In the genomic region with DNA sequence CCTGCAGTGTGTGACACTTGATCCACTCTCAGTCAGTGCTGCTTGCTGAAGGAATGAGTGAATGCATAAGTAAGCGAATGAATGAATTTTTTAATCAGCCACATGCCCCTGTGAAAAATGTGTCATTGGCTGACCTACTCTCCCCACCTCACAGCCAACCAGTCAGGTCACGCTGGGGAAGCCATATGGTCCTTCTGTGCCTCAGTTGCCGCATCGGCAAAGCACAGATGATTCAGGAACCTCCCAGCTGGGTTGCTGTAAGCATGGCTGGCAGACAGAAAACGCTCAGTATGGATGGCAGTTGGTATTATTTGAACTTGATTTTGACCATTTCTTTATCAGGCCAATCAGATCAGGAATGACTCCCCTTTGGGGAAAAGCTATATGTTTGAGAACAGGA, we compare ENCODE assay signal across 20 mouse cellular contexts.
DNase-seq lines count a peak whose midpoint lies in the region; TF ChIP-seq lines count a peak whose summit lies in the region.
"Had no signal": no experiment of that assay in that cellular context is flagged by ENCODE, and none has a peak within 500 bp of the region (broad histone marks: within the 10 kb centered on the region; RNA-seq: fewer than 3 reads in every experiment).

No protein-coding gene starts in this region.

- 89% methylated on average over 5 of the region's 5 CpGs for WGBS in thymus, adult 2 months

- H3K4me3 ChIP-seq in thymus, adult 2 months (ENCODE audit: control insufficient read depth, insufficient read depth, low read length), result no peak overlapping the region
- H3K4me3 ChIP-seq: forebrain, embryonic 10.5 days; forebrain, embryonic 13.5 days; heart, adult 2 months; heart, embryonic 10.5 days; heart, embryonic 13.5 days had no signal

- H3K4me1 ChIP-seq in thymus, adult 2 months (replicated peaks; ENCODE audit: control insufficient read depth, insufficient read depth, low read length), result no peaks in the 10 kb centered on the region
- H3K4me1 ChIP-seq: forebrain, embryonic 10.5 days; forebrain, embryonic 13.5 days; heart, embryonic 10.5 days; heart, embryonic 13.5 days had no signal

- intact Hi-C loops in left cerebral cortex, postnatal 4 days (cut with DNase I), result no loop called here

- DNase-seq in cerebellum, adult 11-12 months, result peak; percentile 16
- no peak for DNase-seq in cerebellum, adult 11 months
- peak; percentile 23 for DNase-seq in cerebellum, adult 9-11 months
- no peak for DNase-seq in cerebellum, adult 8-10 months
- DNase-seq in left cerebral cortex, postnatal 4 days, result peak; percentile 60
- DNase-seq in left cerebral cortex, adult 9 months (ENCODE audit: low spot score in 2 of 2), result no peak
- no peak for DNase-seq in spleen, adult 12 weeks (ENCODE audit: low spot score)
- no peak for DNase-seq in thymus, adult 2 months
- DNase-seq: adrenal gland, adult 8-10 months; adrenal gland, postnatal 25 days; gastrocnemius, postnatal 10 days; gastrocnemius, postnatal 36 days; heart, adult 2 months; heart, postnatal 14 days; heart, postnatal 4 days; kidney, adult 2 months had no signal

- no peaks in the 10 kb centered on the region for H3K27me3 ChIP-seq in thymus, adult 2 months (ENCODE audit: control insufficient read depth, insufficient read depth, low read length)
- H3K27me3 ChIP-seq: forebrain, embryonic 13.5 days had no signal

- no peak overlapping the region for H3K27ac ChIP-seq in thymus, adult 2 months (ENCODE audit: control insufficient read depth, insufficient read depth, low read length)
- H3K27ac ChIP-seq: forebrain, embryonic 10.5 days; forebrain, embryonic 13.5 days; heart, adult 2 months; heart, embryonic 10.5 days; heart, embryonic 13.5 days had no signal

- H3K36me3 ChIP-seq in thymus, adult 2 months (ENCODE audit: control insufficient read depth, insufficient read depth, low read length), result no peaks in the 10 kb centered on the region
- H3K36me3 ChIP-seq: forebrain, embryonic 10.5 days; heart, embryonic 10.5 days; heart, embryonic 13.5 days had no signal

- no peak for TF ChIP-seq CTCF in thymus, adult 2 months (IDR thresholded peaks at IDR 0.05; ENCODE audit: borderline replicate concordance, control insufficient read depth, extremely low read depth, insufficient read depth, low read length, poor library complexity)

- no peak for TF ChIP-seq POLR2A in thymus, adult 2 months (IDR thresholded peaks at IDR 0.05; ENCODE audit: control insufficient read depth, extremely low read depth, insufficient read depth, low read length, poor library complexity)

Comparison
In these comparisons a context has a peak if more than half of its experiments do, and no peak if none do; other contexts are left out.
1. DNase-seq: peak in cerebellum, adult 11-12 months (single experiment), cerebellum, adult 9-11 months (single experiment) and left cerebral cortex, postnatal 4 days (single experiment); none in cerebellum, adult 11 months (single experiment), cerebellum, adult 8-10 months (single experiment), left cerebral cortex, adult 9 months (0 of 2), spleen, adult 12 weeks (single experiment) and thymus, adult 2 months (single experiment).